Mouse (Mus musculus) heart, adult 2 months (tissue): ENCODE results near the gene Msgn1.

Experiments
- CTCF ChIP-seq: fragments of 200-600 bp; IDR thresholded peaks from 2 replicates; pipeline ENCODE4 v1.8.1; 2022; ENCODE audit warnings: antibody characterized with exemption, mild to moderate bottlenecking, moderate library complexity
- EP300 ChIP-seq: fragments of 200-500 bp; IDR thresholded peaks from 2 replicates; pipeline ENCODE4 v1.6.1; 2011; ENCODE audit warnings: low read depth, low read length, control low read depth; ENCODE audit not compliant: insufficient read depth

DNA sequence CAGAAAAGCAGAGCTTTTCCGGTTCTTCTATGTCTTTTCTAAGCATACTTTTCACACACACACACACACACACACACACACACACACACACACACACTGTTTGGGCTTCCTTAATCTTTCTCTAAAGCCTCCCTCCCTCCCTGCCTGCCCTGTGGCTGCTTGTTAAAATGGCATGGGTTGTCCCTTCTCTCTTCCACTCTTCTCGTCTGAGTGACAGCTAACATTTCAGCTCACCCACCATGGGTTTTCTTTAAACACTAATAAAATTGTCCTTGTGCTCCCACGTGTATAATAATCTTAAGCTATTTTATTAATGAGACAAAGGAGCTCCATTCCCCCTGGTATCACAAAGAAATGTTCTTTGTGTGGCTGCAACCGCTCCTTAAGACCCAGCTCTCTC, 10.7 kb downstream of the Msgn1 start:
- TF ChIP-seq CTCF (no peak), EP300 (no peak)
